In genomic region chr3:130473970-130474369, GRCm38 (mm10) we compare ENCODE assay signal across 14 mouse cellular contexts.
"Had no signal": no experiment of that assay in that cellular context is flagged by ENCODE, and none has a peak within 500 bp of the region (broad histone marks: within the 10 kb centered on the region; RNA-seq: fewer than 3 reads in every experiment).

No protein-coding gene starts in this region.

- H3K27ac ChIP-seq: limb, embryonic 13.5 days; liver, embryonic 14.5 days; neural tube, embryonic 13.5 days; stomach, embryonic 15.5 days had no signal

- H3K4me3 ChIP-seq: limb, embryonic 13.5 days; neural tube, embryonic 13.5 days; stomach, embryonic 15.5 days had no signal

- H3K27me3 ChIP-seq: limb, embryonic 13.5 days; neural tube, embryonic 13.5 days; stomach, embryonic 15.5 days had no signal

- ATAC-seq: midbrain, embryonic 16.5 days had no signal

- H3K4me1 ChIP-seq: neural tube, embryonic 13.5 days; stomach, embryonic 15.5 days had no signal

- H3K9me3 ChIP-seq: limb, embryonic 13.5 days; neural tube, embryonic 13.5 days; stomach, embryonic 15.5 days had no signal

- H3K4me2 ChIP-seq: limb, embryonic 13.5 days; midbrain, embryonic 11.5 days; neural tube, embryonic 13.5 days; stomach, embryonic 15.5 days had no signal

- H3K36me3 ChIP-seq: limb, embryonic 13.5 days; neural tube, embryonic 13.5 days; stomach, embryonic 15.5 days had no signal

- DNase-seq: kidney, adult 18-20 months; layer of hippocampus, adult 9-11 months; layer of hippocampus, postnatal 36 days; retina, postnatal 1 day; right cerebral cortex, postnatal 4 days; spleen, adult 18-20 months; thymus, adult 2 months; thymus, postnatal 4 days had no signal

- H3K9ac ChIP-seq: limb, embryonic 13.5 days; liver, embryonic 14.5 days; neural tube, embryonic 13.5 days; stomach, embryonic 15.5 days had no signal
